Mouse (Mus musculus) lung, adult 10 weeks (tissue): ENCODE measurements around the gene Sstr3. TPM values are rescaled to one million over a fixed set of nuclear protein-coding genes. Genes with fewer than 3 reads are reported as not detected.

ENCODE experiments used
- polyA plus RNA-seq: library from polyadenylated mRNA; stranded (reverse); fragments of 350-450 nt; fragmentation: Illumina TruSeq; extraction: RNeasy Lipid Tissue Mini Kit (QIAGEN cat#74804); gene quantifications from one replicate; pipeline ENCODE4 v1.2.3, GENCODE M21; 2014; ENCODE audit warnings: low read depth, low replicate concordance; ENCODE audit not compliant: insufficient read depth

The Sstr3 gene
- polyA plus RNA-seq = not detected

GRCm38 (mm10) chr15:78544561-78545001 lies at the start of gene Sstr3:
Gene Sstr3 (minus strand): TSS chr15:78544685.

GRCm38 (mm10) chr15:78572658-78573397 lies 28.3 kb upstream of the Sstr3 start, which contains the start of gene Rac2:
Gene Rac2 (minus strand): TSS chr15:78572783.

GRCm38 (mm10) chr15:78530671-78531450 lies 13.6 kb downstream of the Sstr3 start, which contains the start of gene C1qtnf6:
Gene C1qtnf6 (minus strand): TSS chr15:78531416.

GRCm38 (mm10) chr15:78494968-78495406 lies 49.5 kb downstream of the Sstr3 start, which contains the start of gene Il2rb:
Gene Il2rb (minus strand): TSS chr15:78495271.

Other genes with a start within 250 kb of the Sstr3 start
- gene Csf2rb2, start 239.0 kb downstream of the Sstr3 start, polyA plus RNA-seq = 3.3 TPM
- gene Csf2rb, start 218.9 kb downstream of the Sstr3 start, polyA plus RNA-seq = 9.1 TPM
- not detected for gene Tex33, start 148.8 kb downstream of the Sstr3 start, polyA plus RNA-seq
- gene Tst, start 138.8 kb downstream of the Sstr3 start, polyA plus RNA-seq = 119 TPM
- gene Mpst, start 138.3 kb downstream of the Sstr3 start, polyA plus RNA-seq = 47.8 TPM
- 21.8 TPM for gene Kctd17, start 116.1 kb downstream of the Sstr3 start, polyA plus RNA-seq
- gene Tmprss6, start 76.1 kb downstream of the Sstr3 start, polyA plus RNA-seq = 0.14 TPM
- gene Il2rb, start 49.4 kb downstream of the Sstr3 start, polyA plus RNA-seq = 6.5 TPM
- gene C1qtnf6, start 13.3 kb downstream of the Sstr3 start, polyA plus RNA-seq = 6.8 TPM
- 38.9 TPM for gene Rac2, start 28.1 kb upstream of the Sstr3 start, polyA plus RNA-seq
- gene Cyth4, start 52.4 kb upstream of the Sstr3 start, polyA plus RNA-seq = 21.0 TPM
- not detected for gene Elfn2, start 174.1 kb upstream of the Sstr3 start, polyA plus RNA-seq
- gene Mfng, start 228.8 kb upstream of the Sstr3 start, polyA plus RNA-seq = 33.1 TPM